Mouse (Mus musculus): ENCODE data around the gene Mybl2.
A peak's percentile ranks its signal among the peaks of the same experiment; 100 is the strongest.
"Not testable (repeated sequence)": the region's sequence is repeated elsewhere in the genome, so short reads cannot be mapped to it uniquely, and the experiment has no call there.

Gene Mybl2

GRCm38 (mm10) chr2:163054335-163054840, at the start of gene Mybl2:
Mybl2 (plus strand) TSS chr2:163054687.
- DNase-seq, result peak; percentile 95

GRCm38 (mm10) chr2:163007299-163007698, 47.2 kb upstream of the Mybl2 start:
- DNase-seq, result no peak

- peak; percentile 94 for DNase-seq
These were observed 37.4 kb upstream of the Mybl2 start, which contains the start of gene Ift52 for GRCm38 (mm10) chr2:163016916-163017743. Ift52 (plus strand) TSS chr2:163017354.

GRCm38 (mm10) chr2:163031289-163031688, 23.2 kb upstream of the Mybl2 start:
- DNase-seq, result no peak

GRCm38 (mm10) chr2:163031757-163032156, 22.7 kb upstream of the Mybl2 start:
- no peak for DNase-seq

- no peak for DNase-seq
These were observed 21.9 kb upstream of the Mybl2 start for GRCm38 (mm10) chr2:163032622-163033021.

GRCm38 (mm10) chr2:163039940-163040339, 14.5 kb upstream of the Mybl2 start:
- no peak for DNase-seq

GRCm38 (mm10) chr2:163048125-163048524, 6.4 kb upstream of the Mybl2 start:
- DNase-seq, result peak; percentile 75

- DNase-seq, result no peak
These were observed 5.4 kb upstream of the Mybl2 start for GRCm38 (mm10) chr2:163049116-163049515.

- no peak for DNase-seq
These were observed 2.8 kb upstream of the Mybl2 start for GRCm38 (mm10) chr2:163051691-163052090.

- DNase-seq, result no peak
These were observed 2.4 kb upstream of the Mybl2 start for GRCm38 (mm10) chr2:163052101-163052500.

GRCm38 (mm10) chr2:163052826-163053225, 1.7 kb upstream of the Mybl2 start:
- DNase-seq, result no peak

- no peak for DNase-seq
These were observed 506 bp downstream of the Mybl2 start for GRCm38 (mm10) chr2:163054891-163055494.

GRCm38 (mm10) chr2:163055715-163056114, 1.2 kb downstream of the Mybl2 start:
- no peak for DNase-seq

GRCm38 (mm10) chr2:163056584-163056983, 2.1 kb downstream of the Mybl2 start:
- no peak for DNase-seq

GRCm38 (mm10) chr2:163058981-163059380, 4.5 kb downstream of the Mybl2 start:
- not testable (repeated sequence) for DNase-seq

- DNase-seq, result no peak
These were observed 6.1 kb downstream of the Mybl2 start for GRCm38 (mm10) chr2:163060630-163061029.

GRCm38 (mm10) chr2:163061203-163062118, 7.0 kb downstream of the Mybl2 start:
- DNase-seq, result no peak

- no peak for DNase-seq
These were observed 7.6 kb downstream of the Mybl2 start for GRCm38 (mm10) chr2:163062119-163062508.

- DNase-seq, result no peak
These were observed 11.8 kb downstream of the Mybl2 start for GRCm38 (mm10) chr2:163066326-163066725.

GRCm38 (mm10) chr2:163067233-163067632, 12.7 kb downstream of the Mybl2 start:
- no peak for DNase-seq

GRCm38 (mm10) chr2:163070213-163070612, 15.7 kb downstream of the Mybl2 start:
- DNase-seq, result no peak

GRCm38 (mm10) chr2:163071590-163071989, 17.1 kb downstream of the Mybl2 start:
- no peak for DNase-seq

Measured in kidney, adult 9 months (tissue).